Mouse (Mus musculus) liver, embryonic 13.5 days (tissue): ENCODE data around the gene Arl2bp. TPM values are rescaled to one million over a fixed set of nuclear protein-coding genes. Genes with fewer than 3 reads are reported as not detected.

ENCODE experiments used
- ATAC-seq: fragments of 200-750 bp; cut with Nextera tagmentation; 2 replicates; pipeline ENCODE4 v1.8.0; 2017; ENCODE audit warnings: low read depth, mild to moderate bottlenecking, moderate number of reproducible peaks, moderate library complexity
- DNase-seq: peaks from one replicate; pipeline ENCODE4 v3.0.0; 2022
- H3K27ac ChIP-seq: fragments of 300-500 bp; sonication (generic); 2 replicates; pipeline ENCODE4 v1.5.1; 2015; ENCODE audit warnings: moderate library complexity, mild to moderate bottlenecking, inconsistent platforms
- H3K27me3 ChIP-seq: fragments of 300-500 bp; sonication (generic); 2 replicates; pipeline ENCODE4 v1.6.1; 2015; ENCODE audit warnings: mild to moderate bottlenecking, inconsistent platforms
- H3K36me3 ChIP-seq: fragments of 300-500 bp; sonication (generic); 2 replicates; pipeline ENCODE4 v1.6.1; 2015; ENCODE audit warnings: mild to moderate bottlenecking, inconsistent platforms
- H3K4me1 ChIP-seq: fragments of 300-500 bp; sonication (generic); replicated peaks from 2 replicates; pipeline ENCODE4 v1.6.1; 2015; ENCODE audit warnings: inconsistent platforms
- H3K4me2 ChIP-seq: fragments of 300-500 bp; sonication (generic); 2 replicates; pipeline ENCODE4 v1.6.1; 2015; ENCODE audit warnings: inconsistent platforms, mild to moderate bottlenecking, moderate library complexity
- H3K4me3 ChIP-seq: fragments of 300-500 bp; sonication (generic); replicated peaks from 2 replicates; pipeline ENCODE4 v1.5.1; 2015; ENCODE audit warnings: mild to moderate bottlenecking, inconsistent platforms
- H3K9ac ChIP-seq: fragments of 300-500 bp; sonication (generic); 2 replicates; pipeline ENCODE4 v1.6.1; 2015; ENCODE audit warnings: mild to moderate bottlenecking, inconsistent platforms
- H3K9me3 ChIP-seq: fragments of 300-500 bp; sonication (generic); replicated peaks from 2 replicates; pipeline ENCODE4 v1.6.1; 2016; ENCODE audit warnings: inconsistent platforms
- WGBS: fragments of 180-500 bp; shearing (Covaris S2); methylation state at CpG from one replicate; pipeline ENCODE4 v1.1.7; 2015; ENCODE audit not compliant: insufficient replicate concordance; 5-methylcytosine and 5-hydroxymethylcytosine counted together
- polyA plus RNA-seq: library from polyadenylated mRNA; unstranded; fragments of >200 nt; fragmentation: Nextera tagmentation; extraction: Ambion mirVana; gene quantifications from 2 replicates; pipeline ENCODE4 v1.2.1, GENCODE M21; 2015

Gene Arl2bp
- polyA plus RNA-seq, 1 experiment from 2014 or later, result 38.2 TPM

DNA sequence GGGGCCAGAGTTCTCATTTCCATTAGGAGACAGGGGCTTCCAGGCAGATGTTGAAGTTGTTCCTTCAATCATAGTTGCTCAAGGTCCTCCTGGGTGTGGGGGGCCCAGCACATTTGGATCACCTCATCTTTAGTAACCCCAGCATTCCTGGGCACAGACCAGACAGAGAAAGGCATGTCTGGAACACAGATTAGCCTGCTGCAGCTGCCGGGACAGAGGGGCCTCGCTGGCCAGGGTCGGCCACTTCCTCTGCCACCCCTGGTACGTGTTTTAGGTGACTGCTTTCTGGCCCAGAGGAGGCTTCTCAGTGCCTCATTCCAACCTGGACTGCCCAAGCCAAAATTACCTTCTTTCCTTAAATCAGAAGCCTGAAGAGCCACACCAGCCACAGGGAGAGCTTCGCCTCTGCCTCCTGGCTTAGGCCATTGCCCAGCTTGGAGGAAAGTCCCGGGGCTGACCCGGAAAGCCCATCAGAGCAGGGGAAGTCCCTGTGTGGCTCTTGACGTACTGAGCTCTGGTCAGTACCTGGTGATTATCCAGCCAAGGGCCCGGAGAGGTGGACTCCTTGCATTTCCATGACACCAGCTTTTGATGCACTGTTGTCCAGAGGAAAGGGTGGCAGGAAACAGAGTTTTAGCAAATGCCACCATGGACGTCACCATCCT is 39.3 kb downstream of the Arl2bp start:
- no peak overlapping the region for H3K4me3 ChIP-seq
- 63% methylated on average over 10 of the region's 10 CpGs for WGBS
- H3K36me3 ChIP-seq, result no peaks in the 10 kb centered on the region
- no peak overlapping the region for H3K27ac ChIP-seq
- H3K9ac ChIP-seq, result no peak overlapping the region
- no peak overlapping the region for H3K4me2 ChIP-seq
- H3K4me1 ChIP-seq, result peaks cover 43% of the 10 kb centered on the region
- ATAC-seq, result no peak
- H3K9me3 ChIP-seq, result no peaks in the 10 kb centered on the region
- no peak for DNase-seq
- H3K27me3 ChIP-seq, result 0 out of 2 replicates have a peak, but pooled peaks cover 4% of the 10 kb centered on the region

DNA sequence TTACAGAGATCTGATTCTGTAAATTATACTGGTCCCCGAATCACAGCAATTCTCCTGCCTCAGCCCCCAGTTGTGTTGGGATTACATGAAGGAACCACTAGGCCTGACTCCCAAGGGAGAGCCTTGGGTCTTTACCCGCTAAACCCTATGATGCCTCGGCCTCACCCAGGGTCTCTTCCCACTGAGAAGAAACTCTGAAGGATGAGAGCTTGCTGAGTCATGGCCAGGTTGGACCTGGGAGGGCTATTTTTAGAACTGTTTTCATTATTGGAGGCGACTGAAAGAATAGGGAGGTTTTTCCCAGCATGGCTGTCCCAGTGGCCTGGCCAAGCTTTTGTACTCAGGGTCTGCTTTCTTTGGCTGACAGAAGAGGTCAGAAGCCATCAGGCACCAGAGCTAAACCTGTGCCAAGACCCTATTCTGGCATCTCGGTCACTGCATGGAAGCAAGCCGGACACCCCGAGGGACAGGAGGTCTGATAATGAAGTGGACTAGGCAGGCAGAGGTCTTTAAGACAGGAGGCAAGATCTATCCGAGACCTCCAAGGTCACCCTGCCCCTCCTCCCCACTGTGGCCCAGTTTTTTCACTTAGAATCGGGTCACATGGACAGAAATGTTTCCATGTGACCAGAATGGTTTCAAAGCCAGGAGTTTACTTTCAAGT is 40.5 kb downstream of the Arl2bp start:
- H3K4me2 ChIP-seq, result no peak overlapping the region
- H3K4me1 ChIP-seq, result peaks cover 43% of the 10 kb centered on the region
- DNase-seq (no peak), ATAC-seq (no peak)
- 0 out of 2 replicates have a peak, but pooled peaks cover 4% of the 10 kb centered on the region for H3K27me3 ChIP-seq
- no peaks in the 10 kb centered on the region for H3K36me3 ChIP-seq
- H3K9ac ChIP-seq, result no peak overlapping the region; the same call in 1 of the 2 replicates
- 64% methylated on average over 9 of the region's 9 CpGs for WGBS
- no peaks in the 10 kb centered on the region for H3K9me3 ChIP-seq
- no peak overlapping the region for H3K27ac ChIP-seq
- no peak overlapping the region for H3K4me3 ChIP-seq

DNA sequence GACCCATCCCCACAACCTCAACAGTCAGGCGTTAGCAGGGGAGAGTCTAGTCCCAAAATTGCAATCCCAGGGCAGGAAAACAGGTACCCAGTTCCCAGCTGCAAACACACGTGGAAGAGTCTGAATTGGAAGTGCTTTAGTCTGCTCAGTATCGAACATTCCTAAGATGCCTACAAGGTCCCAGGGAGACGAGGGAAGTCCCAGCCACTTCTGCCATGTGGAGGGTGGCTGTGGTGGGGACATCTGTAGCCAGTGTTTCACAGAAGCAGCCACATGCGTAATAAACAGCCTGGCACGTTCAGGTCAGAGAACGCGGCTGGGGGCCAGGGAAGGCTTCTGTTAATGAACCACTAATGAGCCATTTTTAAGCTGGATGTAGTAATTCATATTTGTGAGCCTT is 43.9 kb downstream of the Arl2bp start:
- no peaks in the 10 kb centered on the region for H3K9me3 ChIP-seq
- no peak overlapping the region for H3K4me2 ChIP-seq
- no peak overlapping the region for H3K9ac ChIP-seq
- DNase-seq, result no peak
- ATAC-seq, result no peak
- H3K4me3 ChIP-seq, result no peak overlapping the region
- H3K27ac ChIP-seq, result no peak overlapping the region
- peaks cover 18% of the 10 kb centered on the region; the same call in 1 of the 2 replicates for H3K27me3 ChIP-seq
- WGBS, result 64% methylated on average over 8 of the region's 8 CpGs
- H3K4me1 ChIP-seq, result peaks cover 24% of the 10 kb centered on the region
- H3K36me3 ChIP-seq, result no peaks in the 10 kb centered on the region

DNA sequence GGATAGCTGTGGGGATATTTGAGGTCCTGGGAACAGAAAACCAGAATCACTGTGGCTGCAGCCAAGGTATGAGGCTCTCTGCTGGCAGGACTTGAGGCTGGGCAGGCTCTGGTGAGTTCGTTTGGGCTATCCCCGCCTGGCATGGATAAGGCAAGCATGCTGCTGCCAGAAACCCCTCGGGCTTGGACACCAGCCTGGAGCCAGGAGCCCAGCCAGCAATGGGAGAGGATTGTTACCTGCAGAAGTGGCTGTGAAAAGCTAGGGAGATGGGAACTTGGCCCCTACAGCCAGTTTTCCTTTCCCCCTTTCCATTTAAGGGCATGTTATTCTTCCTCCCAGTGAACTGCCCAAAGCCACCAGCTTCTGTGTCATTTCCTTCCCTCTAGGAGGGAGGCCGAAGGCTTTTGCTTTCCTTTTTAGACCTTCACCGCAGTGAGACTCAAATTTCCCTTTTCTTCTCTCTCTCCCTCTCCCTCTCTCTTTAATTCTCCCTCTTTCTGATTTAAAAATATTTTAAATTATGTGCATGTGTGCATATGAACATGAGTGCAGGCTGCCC is 44.8 kb downstream of the Arl2bp start:
- ATAC-seq (no peak), DNase-seq (no peak)
- Histone ChIP-seq H3K4me3 (no peak overlapping the region), H3K27me3 (peaks cover 25% of the 10 kb centered on the region; the same call in 1 of the 2 replicates), H3K9me3 (no peaks in the 10 kb centered on the region), H3K9ac (no peak overlapping the region), H3K27ac (peak overlapping the region; percentile 47; the same call in 1 of the 2 replicates), H3K36me3 (no peaks in the 10 kb centered on the region), H3K4me1 (peaks cover 15% of the 10 kb centered on the region), H3K4me2 (peak overlapping the region; percentile 14; the same call in 1 of the 2 replicates)
- 13% methylated on average over 5 of the region's 5 CpGs for WGBS

DNA sequence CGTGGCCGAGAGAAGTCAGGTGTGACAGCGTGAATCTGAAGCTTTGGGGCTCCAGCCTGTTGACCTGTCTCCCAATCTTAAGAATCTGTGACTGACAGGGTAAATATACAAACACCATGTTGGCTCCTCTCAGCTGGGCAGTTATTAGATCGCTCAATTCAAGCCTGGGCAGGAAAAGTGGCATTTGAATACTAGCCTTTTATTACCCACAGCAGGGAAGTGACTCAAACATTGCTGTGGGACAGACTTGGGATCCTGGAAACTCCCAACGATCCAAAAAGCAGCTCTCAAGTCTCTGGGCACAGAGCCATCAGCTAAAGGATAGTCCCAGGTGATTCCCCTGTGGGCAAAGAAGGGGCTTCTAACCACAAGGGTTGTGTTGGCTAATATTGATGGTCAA is 48.2 kb downstream of the Arl2bp start:
- Histone ChIP-seq H3K27ac (no peak overlapping the region), H3K4me2 (no peak overlapping the region), H3K4me1 (0 out of 2 replicates have a peak, but pooled peaks cover 3% of the 10 kb centered on the region), H3K36me3 (no peaks in the 10 kb centered on the region), H3K9ac (no peak overlapping the region), H3K27me3 (peaks cover 26% of the 10 kb centered on the region; the same call in 1 of the 2 replicates), H3K9me3 (no peaks in the 10 kb centered on the region), H3K4me3 (no peak overlapping the region)
- DNase-seq (no peak), ATAC-seq (no peak)
- 37% methylated on average over 5 of the region's 5 CpGs for WGBS

DNA sequence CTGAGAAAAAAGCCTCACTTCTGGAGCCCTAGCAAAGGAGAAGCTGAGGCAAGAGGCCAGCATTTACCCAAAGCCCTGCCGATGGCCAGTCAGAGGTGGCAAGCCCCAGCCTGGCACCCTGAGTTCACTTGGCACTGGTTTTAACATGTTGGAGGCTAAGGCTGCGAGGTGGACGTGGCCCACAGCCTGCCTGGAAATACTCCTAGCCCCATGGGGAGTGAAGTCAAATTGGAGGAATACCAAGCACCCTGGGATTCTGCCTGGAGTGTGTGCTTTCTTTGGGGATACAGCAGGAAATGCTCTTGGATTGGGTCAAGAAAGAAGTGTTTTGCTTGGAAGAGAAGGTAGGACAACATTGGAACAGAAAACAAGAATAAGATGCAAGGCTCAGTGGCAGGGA is 49.5 kb downstream of the Arl2bp start:
- WGBS, result 65% methylated on average over 3 of the region's 3 CpGs
- ATAC-seq (no peak), DNase-seq (no peak)
- peaks cover 26% of the 10 kb centered on the region; the same call in 1 of the 2 replicates for H3K27me3 ChIP-seq
- no peaks in the 10 kb centered on the region for H3K36me3 ChIP-seq
- no peak overlapping the region for H3K27ac ChIP-seq
- H3K4me1 ChIP-seq, result no peaks in the 10 kb centered on the region
- no peak overlapping the region for H3K9ac ChIP-seq
- no peaks in the 10 kb centered on the region for H3K9me3 ChIP-seq
- no peak overlapping the region for H3K4me3 ChIP-seq
- no peak overlapping the region for H3K4me2 ChIP-seq

DNA sequence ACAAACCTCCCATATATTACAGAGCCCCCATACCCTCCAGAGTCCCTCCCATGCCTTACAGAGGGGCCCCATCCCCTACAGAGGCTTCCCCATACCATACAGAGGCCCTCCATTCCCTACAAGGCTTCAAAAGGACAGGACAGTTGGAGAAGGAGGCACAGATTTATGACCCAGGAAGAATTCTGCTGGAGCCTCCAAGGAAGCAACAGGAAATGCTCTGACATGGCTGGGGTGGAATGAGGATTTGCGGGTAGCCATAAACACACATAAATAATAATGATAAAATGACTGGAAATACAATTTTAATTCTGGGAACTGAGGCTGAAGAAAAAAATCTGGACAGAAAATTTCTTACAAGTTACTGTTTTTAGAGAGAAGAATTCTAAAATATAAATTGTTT is 50.4 kb downstream of the Arl2bp start:
- 65% methylated on average over 1 of the region's 1 CpGs for WGBS

More for the DNA sequence above, 50.4 kb downstream of the Arl2bp start:
- no peak overlapping the region for H3K4me3 ChIP-seq
- H3K9me3 ChIP-seq, result no peaks in the 10 kb centered on the region
- no peak overlapping the region for H3K27ac ChIP-seq
- H3K27me3 ChIP-seq, result peaks cover 26% of the 10 kb centered on the region; the same call in 1 of the 2 replicates
- no peaks in the 10 kb centered on the region for H3K4me1 ChIP-seq
- no peak for ATAC-seq
- no peaks in the 10 kb centered on the region for H3K36me3 ChIP-seq
- H3K9ac ChIP-seq, result no peak overlapping the region
- DNase-seq, result no peak
- H3K4me2 ChIP-seq, result no peak overlapping the region

Other genes starting within 250 kb of the Arl2bp start
- gene Nlrc5, start 232.2 kb upstream of the Arl2bp start, polyA plus RNA-seq, result 0.06 and 0.07 TPM in 2 replicates
- 2.1 and 3.1 TPM in 2 replicates for gene Cpne2, start 133.6 kb upstream of the Arl2bp start, polyA plus RNA-seq
- gene Rspry1, start 64.7 kb upstream of the Arl2bp start, polyA plus RNA-seq, result 18.1 and 20.3 TPM in 2 replicates
- 36.8 and 47.6 TPM in 2 replicates for gene Fam192a, start 64.6 kb upstream of the Arl2bp start, polyA plus RNA-seq
- 0.81 and 1.3 TPM in 2 replicates for gene Pllp, start 29.7 kb downstream of the Arl2bp start, polyA plus RNA-seq
- gene Ccl22, start 79.0 kb downstream of the Arl2bp start, polyA plus RNA-seq, result 0.24 and 0.27 TPM in 2 replicates
- gene Cx3cl1, start 105.4 kb downstream of the Arl2bp start, polyA plus RNA-seq, result 0.39 and 0.40 TPM in 2 replicates
- 0.36 and 0.48 TPM in 2 replicates for gene Ccl17, start 143.9 kb downstream of the Arl2bp start, polyA plus RNA-seq
- 51.4 and 51.5 TPM in 2 replicates for gene Coq9, start 171.7 kb downstream of the Arl2bp start, polyA plus RNA-seq
- 66.7 and 68.0 TPM in 2 replicates for gene Ciapin1, start 171.8 kb downstream of the Arl2bp start, polyA plus RNA-seq
- gene Polr2c, start 190.8 kb downstream of the Arl2bp start, polyA plus RNA-seq, result 94.5 and 95.3 TPM in 2 replicates
- gene Dok4, start 209.7 kb downstream of the Arl2bp start, polyA plus RNA-seq, result 9.3 and 9.8 TPM in 2 replicates